Mouse (Mus musculus) forebrain, embryonic 16.5 days (tissue): Measurements from ENCODE around the gene Mtch1. TPM values are rescaled to one million over a fixed set of nuclear protein-coding genes. Genes with fewer than 3 reads are reported as not detected.

ENCODE experiments used
- ATAC-seq: fragments of 200-750 bp; cut with Nextera tagmentation; 2 replicates; pipeline ENCODE4 v1.8.0; 2017; ENCODE audit warnings: mild to moderate bottlenecking, moderate library complexity
- H3K27ac ChIP-seq: fragments of 300-500 bp; sonication (generic); 2 replicates; pipeline ENCODE4 v1.5.1; 2014; ENCODE audit warnings: low read length, control low read depth
- H3K27me3 ChIP-seq: fragments of 300-500 bp; sonication (generic); replicated peaks from 2 replicates; pipeline ENCODE4 v1.6.1; 2014; ENCODE audit warnings: low read length; ENCODE audit not compliant: control insufficient read depth, insufficient read depth
- H3K36me3 ChIP-seq: fragments of 300-500 bp; sonication (generic); 2 replicates; pipeline ENCODE4 v1.6.1; 2014; ENCODE audit not compliant: control insufficient read depth, insufficient read depth
- H3K4me1 ChIP-seq: fragments of 300-500 bp; sonication (generic); replicated peaks from 2 replicates; pipeline ENCODE4 v1.6.1; 2014; ENCODE audit warnings: low read length; ENCODE audit not compliant: control insufficient read depth, insufficient read depth
- H3K4me2 ChIP-seq: fragments of 300-500 bp; sonication (generic); 2 replicates; pipeline ENCODE4 v1.6.1; 2014; ENCODE audit warnings: mild to moderate bottlenecking, low read length, control low read depth
- H3K4me3 ChIP-seq: fragments of 300-500 bp; sonication (generic); replicated peaks from 2 replicates; pipeline ENCODE4 v1.5.1; 2014; ENCODE audit warnings: mild to moderate bottlenecking, low read length, control low read depth
- H3K9ac ChIP-seq: fragments of 300-500 bp; sonication (generic); replicated peaks from 2 replicates; pipeline ENCODE4 v1.6.1; 2014; ENCODE audit warnings: low read depth, low read length, control low read depth
- H3K9me3 ChIP-seq: fragments of 300-500 bp; sonication (generic); 2 replicates; pipeline ENCODE4 v1.6.1; 2016; ENCODE audit warnings: low read length; ENCODE audit not compliant: control insufficient read depth
- WGBS: fragments of 180-500 bp; shearing (Covaris S2); extraction: QIAGEN DNeasy Blood & Tissue Kit; methylation state at CpG from one replicate; pipeline ENCODE4 v1.1.7; 2014; 5-methylcytosine and 5-hydroxymethylcytosine counted together
- polyA plus RNA-seq: library from polyadenylated mRNA; unstranded; fragments of >200 nt; fragmentation: Nextera tagmentation; extraction: Ambion mirVana; gene quantifications from 2 replicates; pipeline ENCODE4 v1.2.1, GENCODE M21; 2015

Mtch1 gene
- polyA plus RNA-seq, 1 experiment from 2014 or later = 434 TPM

DNA sequence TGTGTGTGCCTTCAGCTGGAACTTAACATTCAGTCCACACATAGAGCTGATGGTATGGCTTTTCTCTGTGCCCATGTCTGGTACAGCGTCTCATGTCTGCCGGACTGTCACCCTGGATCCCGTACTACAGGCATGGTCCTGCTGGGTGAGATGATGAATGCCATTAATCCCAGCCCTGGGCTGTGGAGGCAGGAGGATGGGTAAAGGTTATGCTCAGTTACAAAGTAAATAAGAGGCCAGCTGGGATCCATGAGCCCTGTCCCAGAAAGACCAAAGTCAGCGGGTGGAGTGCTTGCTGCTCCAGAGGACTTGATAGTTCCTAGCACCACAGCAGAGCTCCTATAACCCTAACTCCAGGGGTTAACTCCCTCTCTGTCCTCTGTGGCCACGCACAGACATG lies 51.9 kb downstream of the Mtch1 start:
- no peak for ATAC-seq
- Histone ChIP-seq H3K9ac (no peak overlapping the region), H3K27ac (no peak overlapping the region), H3K4me3 (no peak overlapping the region), H3K4me2 (no peak overlapping the region), H3K27me3 (no peaks in the 10 kb centered on the region), H3K9me3 (no peaks in the 10 kb centered on the region), H3K36me3 (peaks cover 22% of the 10 kb centered on the region), H3K4me1 (no peaks in the 10 kb centered on the region; the same call in 1 of the 2 replicates)
- 85% methylated on average over 5 of the region's 5 CpGs for WGBS

GRCm38 (mm10) chr17:29293807-29294605 lies 53.7 kb downstream of the Mtch1 start:
- no peaks in the 10 kb centered on the region for H3K4me1 ChIP-seq
- 86% methylated on average over 9 of the region's 9 CpGs for WGBS
- H3K27ac ChIP-seq = no peak overlapping the region
- H3K36me3 ChIP-seq = peaks cover 19% of the 10 kb centered on the region
- no peak overlapping the region for H3K9ac ChIP-seq
- no peak for ATAC-seq
- no peaks in the 10 kb centered on the region for H3K27me3 ChIP-seq
- no peak overlapping the region for H3K4me2 ChIP-seq
- no peak overlapping the region for H3K4me3 ChIP-seq
- no peaks in the 10 kb centered on the region for H3K9me3 ChIP-seq

GRCm38 (mm10) chr17:29292996-29293395 lies 54.7 kb downstream of the Mtch1 start:
- Histone ChIP-seq H3K36me3 (peaks cover 12% of the 10 kb centered on the region), H3K27ac (no peak overlapping the region), H3K27me3 (no peaks in the 10 kb centered on the region), H3K4me3 (no peak overlapping the region), H3K9ac (no peak overlapping the region), H3K4me1 (no peaks in the 10 kb centered on the region), H3K4me2 (no peak overlapping the region), H3K9me3 (no peaks in the 10 kb centered on the region)
- WGBS = 93% methylated on average over 3 of the region's 3 CpGs
- ATAC-seq = no peak

DNA sequence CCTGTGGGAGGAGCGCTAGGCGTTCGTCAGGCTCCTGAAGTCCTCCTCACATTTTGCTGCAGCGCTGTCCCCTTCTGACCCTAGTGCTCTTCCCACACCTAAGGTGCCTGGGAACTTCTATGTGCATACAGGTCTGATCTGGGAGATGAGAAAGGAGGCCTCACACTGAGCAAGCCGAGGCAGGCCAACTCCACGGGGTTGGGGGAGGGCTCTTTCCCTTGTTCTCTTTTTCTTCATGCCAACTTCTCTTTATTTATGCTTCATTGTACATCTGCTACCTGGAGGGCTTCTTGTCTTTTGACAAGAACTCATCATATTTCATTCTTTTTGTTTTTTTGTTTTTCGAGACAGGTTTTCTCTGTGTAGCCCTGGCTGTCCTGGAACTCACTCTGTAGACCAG lies 55.9 kb downstream of the Mtch1 start:
- Histone ChIP-seq H3K9ac (no peak overlapping the region), H3K9me3 (no peaks in the 10 kb centered on the region), H3K27ac (no peak overlapping the region), H3K4me1 (no peaks in the 10 kb centered on the region), H3K36me3 (peaks cover 10% of the 10 kb centered on the region), H3K4me3 (no peak overlapping the region), H3K4me2 (no peak overlapping the region), H3K27me3 (no peaks in the 10 kb centered on the region)
- 83% methylated on average over 7 of the region's 7 CpGs for WGBS
- no peak for ATAC-seq

DNA sequence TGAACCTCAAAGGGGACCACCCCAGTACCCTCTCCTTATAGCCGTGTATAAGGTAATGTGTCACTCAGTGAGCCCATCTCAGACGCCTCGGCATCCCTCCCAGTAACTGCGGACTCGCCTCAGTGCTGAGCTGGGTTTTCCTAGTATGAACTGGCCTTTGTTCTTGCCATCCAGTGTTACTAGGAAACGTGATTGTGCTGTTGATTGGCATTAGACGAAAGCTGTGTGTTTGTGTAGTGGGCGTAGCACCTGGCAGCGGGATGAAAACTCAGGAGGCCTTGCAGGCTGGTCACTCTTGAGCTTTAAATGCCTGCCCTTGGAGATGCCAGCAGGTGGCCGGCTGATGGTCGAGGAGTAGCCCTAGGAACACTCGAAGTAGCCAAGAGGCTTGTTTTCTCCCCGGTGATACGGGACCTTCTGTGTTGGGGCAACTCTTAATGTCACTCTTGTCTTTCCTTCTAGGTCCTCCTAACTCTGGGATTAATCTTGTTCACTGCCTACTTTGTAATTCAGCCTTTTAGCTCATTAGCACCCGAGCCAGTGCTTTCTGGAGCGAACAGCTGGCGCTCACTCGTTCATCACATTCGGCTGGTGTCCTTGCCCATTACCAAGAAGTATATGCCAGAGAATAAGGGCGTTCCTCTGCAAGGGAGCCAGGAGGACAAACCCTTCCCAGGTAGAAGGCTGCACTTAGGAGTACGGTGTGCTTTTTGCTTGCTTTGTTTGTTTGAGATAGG lies 65.3 kb downstream of the Mtch1 start:
- H3K27ac ChIP-seq = peak overlapping the region; percentile 55
- 14% methylated on average over 21 of the region's 21 CpGs for WGBS
- H3K9ac ChIP-seq = peak overlapping the region; percentile 14; the same call in 1 of the 2 replicates

More for the DNA sequence above, 65.3 kb downstream of the Mtch1 start:
- Histone ChIP-seq H3K4me1 (peaks cover 14% of the 10 kb centered on the region), H3K36me3 (peaks cover 8% of the 10 kb centered on the region; the same call in 1 of the 2 replicates), H3K9me3 (no peaks in the 10 kb centered on the region), H3K27me3 (no peaks in the 10 kb centered on the region), H3K4me2 (peak overlapping the region; percentile 13; the same call in 1 of the 2 replicates), H3K4me3 (no peak overlapping the region)
- peak; percentile 72 for ATAC-seq

Other genes with a start within 250 kb of the Mtch1 start
- gene Rab44, start 233.8 kb downstream of the Mtch1 start, polyA plus RNA-seq = not detected in 2 replicates
- 25.0 and 35.5 TPM in 2 replicates for gene Cpne5, start 109.8 kb downstream of the Mtch1 start, polyA plus RNA-seq
- gene Ppil1, start 83.7 kb downstream of the Mtch1 start, polyA plus RNA-seq = 118 and 125 TPM in 2 replicates
- gene BC004004, start 79.1 kb downstream of the Mtch1 start, polyA plus RNA-seq = 102 and 108 TPM in 2 replicates
- 1.2 and 2.0 TPM in 2 replicates for gene Pi16, start 30.3 kb downstream of the Mtch1 start, polyA plus RNA-seq
- 5.5 and 9.7 TPM in 2 replicates for gene Fgd2, start 13.0 kb upstream of the Mtch1 start, polyA plus RNA-seq
- 11.4 and 11.8 TPM in 2 replicates for gene Pim1, start 142.8 kb upstream of the Mtch1 start, polyA plus RNA-seq
- gene Gm17657, start 201.7 kb upstream of the Mtch1 start, polyA plus RNA-seq = not detected in 2 replicates
- 22.0 and 25.9 TPM in 2 replicates for gene Tbc1d22b, start 201.9 kb upstream of the Mtch1 start, polyA plus RNA-seq
- gene Tmem217, start 204.5 kb upstream of the Mtch1 start, polyA plus RNA-seq = 0.50 and 1.1 TPM in 2 replicates